Mouse (Mus musculus): ENCODE measurements around the gene Tnni2. TPM values are rescaled to one million over a fixed set of nuclear protein-coding genes. Genes with fewer than 3 reads are reported as not detected.

The Tnni2 gene
- polyA plus RNA-seq, 1 experiment from 2014 or later, result 41.4 TPM

DNA sequence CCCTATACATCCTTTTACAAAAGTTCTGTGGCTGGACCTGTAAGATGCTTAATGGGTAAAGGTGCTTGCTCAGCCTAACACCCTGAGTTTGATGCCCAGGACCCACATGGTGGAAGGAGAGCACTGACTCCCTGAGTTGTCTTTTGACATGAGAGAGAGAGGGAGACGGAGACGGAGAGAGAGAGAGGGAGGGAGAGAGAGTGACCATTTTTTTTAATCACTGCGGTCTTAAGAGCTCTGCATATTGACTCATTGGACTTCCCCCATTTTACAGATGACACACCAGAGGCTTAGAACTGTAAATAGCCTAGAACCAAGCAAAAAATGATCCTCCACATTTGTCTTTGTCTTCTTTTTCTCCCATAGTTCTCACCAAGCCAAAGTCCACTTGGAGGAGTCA is 46.4 kb downstream of the Tnni2 start:
- no peaks in the 10 kb centered on the region for H3K27me3 ChIP-seq (ENCODE audit: control insufficient read depth, insufficient read depth, low read depth, low read length)
- H3K4me3 ChIP-seq (ENCODE audit: low read depth, low read length), result no peak overlapping the region
- ATAC-seq (ENCODE audit: low read depth), result no peak
- no peak overlapping the region for H3K27ac ChIP-seq (ENCODE audit: low read length)
- WGBS (ENCODE audit: insufficient replicate concordance), result 67% methylated on average over 3 of the region's 3 CpGs
- no peaks in the 10 kb centered on the region for H3K36me3 ChIP-seq (ENCODE audit: control insufficient read depth, insufficient read depth)
- H3K9ac ChIP-seq (ENCODE audit: low read depth, low read length), result no peak overlapping the region
- no peaks in the 10 kb centered on the region for H3K4me1 ChIP-seq (ENCODE audit: control insufficient read depth, low read depth, low read length)
- H3K4me2 ChIP-seq (ENCODE audit: low read depth, low read length), result no peak overlapping the region
- H3K9me3 ChIP-seq (replicated peaks; ENCODE audit: control insufficient read depth, low read length), result no peaks in the 10 kb centered on the region

- Histone ChIP-seq H3K27ac (ENCODE audit: low read length) (no peak overlapping the region), H3K4me2 (ENCODE audit: low read depth, low read length) (no peak overlapping the region), H3K36me3 (ENCODE audit: control insufficient read depth, insufficient read depth) (no peaks in the 10 kb centered on the region), H3K4me1 (ENCODE audit: control insufficient read depth, low read depth, low read length) (no peaks in the 10 kb centered on the region), H3K4me3 (ENCODE audit: low read depth, low read length) (no peak overlapping the region), H3K9ac (ENCODE audit: low read depth, low read length) (no peak overlapping the region), H3K9me3 (replicated peaks; ENCODE audit: control insufficient read depth, low read length) (no peaks in the 10 kb centered on the region), H3K27me3 (ENCODE audit: control insufficient read depth, insufficient read depth, low read depth, low read length) (no peaks in the 10 kb centered on the region)
- no peak for ATAC-seq (ENCODE audit: low read depth)
- WGBS (ENCODE audit: insufficient replicate concordance), result 65% methylated on average over 8 of the region's 8 CpGs
Observed at GRCm38 (mm10) chr7:142493535-142493934, 51.9 kb downstream of the Tnni2 start.

Other genes starting within 250 kb of the Tnni2 start
- gene Krtap5-3, start 240.4 kb upstream of the Tnni2 start, polyA plus RNA-seq (2015; fragmentation: Nextera tagmentation; extraction: Ambion mirVana), result not detected in 2 replicates
- not detected in 2 replicates for gene Gm7579, start 229.9 kb upstream of the Tnni2 start, polyA plus RNA-seq (2015; fragmentation: Nextera tagmentation; extraction: Ambion mirVana)
- gene Krtap5-5, start 211.8 kb upstream of the Tnni2 start, polyA plus RNA-seq (2015; fragmentation: Nextera tagmentation; extraction: Ambion mirVana), result not detected in 2 replicates
- gene Gm40460, start 200.7 kb upstream of the Tnni2 start, polyA plus RNA-seq (2015; fragmentation: Nextera tagmentation; extraction: Ambion mirVana), result not detected in 2 replicates
- gene Gm2431, start 183.5 kb upstream of the Tnni2 start, polyA plus RNA-seq (2015; fragmentation: Nextera tagmentation; extraction: Ambion mirVana), result not detected in 2 replicates
- not detected in 2 replicates for gene Gm4559, start 167.4 kb upstream of the Tnni2 start, polyA plus RNA-seq (2015; fragmentation: Nextera tagmentation; extraction: Ambion mirVana)
- not detected in 2 replicates for gene Krtap5-1, start 144.7 kb upstream of the Tnni2 start, polyA plus RNA-seq (2015; fragmentation: Nextera tagmentation; extraction: Ambion mirVana)
- not detected in 2 replicates for gene Krtap5-4, start 138.3 kb upstream of the Tnni2 start, polyA plus RNA-seq (2015; fragmentation: Nextera tagmentation; extraction: Ambion mirVana)
- 1.6 and 2.0 TPM in 2 replicates for gene Ifitm10, start 68.1 kb upstream of the Tnni2 start, polyA plus RNA-seq (2015; fragmentation: Nextera tagmentation; extraction: Ambion mirVana)
- gene Gm49369, start 59.1 kb upstream of the Tnni2 start, polyA plus RNA-seq (2015; fragmentation: Nextera tagmentation; extraction: Ambion mirVana), result 1.4 and 1.8 TPM in 2 replicates
- 408 and 415 TPM in 2 replicates for gene Ctsd, start 53.8 kb upstream of the Tnni2 start, polyA plus RNA-seq (2015; fragmentation: Nextera tagmentation; extraction: Ambion mirVana)
- 0.14 TPM in 1 of 2 replicates, not detected in the other for gene Syt8, start 7.0 kb upstream of the Tnni2 start, polyA plus RNA-seq (2015; fragmentation: Nextera tagmentation; extraction: Ambion mirVana)
- 21.6 and 26.2 TPM in 2 replicates for gene Lsp1, start 19.0 kb downstream of the Tnni2 start, polyA plus RNA-seq (2015; fragmentation: Nextera tagmentation; extraction: Ambion mirVana)
- 13.0 and 31.5 TPM in 2 replicates for gene Tnnt3, start 57.0 kb downstream of the Tnni2 start, polyA plus RNA-seq (2015; fragmentation: Nextera tagmentation; extraction: Ambion mirVana)
- 10.9 and 11.4 TPM in 2 replicates for gene Mrpl23, start 90.9 kb downstream of the Tnni2 start, polyA plus RNA-seq (2015; fragmentation: Nextera tagmentation; extraction: Ambion mirVana)
- gene Igf2, start 225.0 kb downstream of the Tnni2 start, polyA plus RNA-seq (2015; fragmentation: Nextera tagmentation; extraction: Ambion mirVana), result 602 and 693 TPM in 2 replicates
- not detected in 2 replicates for gene Gm49394, start 228.1 kb downstream of the Tnni2 start, polyA plus RNA-seq (2015; fragmentation: Nextera tagmentation; extraction: Ambion mirVana)

All from liver, embryonic 16.5 days (tissue).